Mouse (Mus musculus) ES-Bruce4 (cell line): ENCODE data around the gene Fbxl5. TPM values are rescaled to one million over a fixed set of nuclear protein-coding genes. Genes with fewer than 3 reads are reported as not detected.

ENCODE experiments used
- H3K27ac ChIP-seq: 2 replicates; pipeline ENCODE4 v1.5.1; 2012; ENCODE audit warnings: low read length, inconsistent platforms; ENCODE audit not compliant: insufficient read depth
- H3K27me3 ChIP-seq: 2 replicates; pipeline ENCODE4 v1.6.1; 2012; ENCODE audit warnings: mild to moderate bottlenecking, low read length, inconsistent platforms; ENCODE audit not compliant: control insufficient read depth, poor library complexity, insufficient read depth, severe bottlenecking
- H3K36me3 ChIP-seq: 2 replicates; pipeline ENCODE4 v1.6.1; 2012; ENCODE audit warnings: inconsistent platforms, mild to moderate bottlenecking, low read length, moderate library complexity; ENCODE audit not compliant: control insufficient read depth, poor library complexity, insufficient read depth, severe bottlenecking
- H3K4me1 ChIP-seq: one replicate; pipeline ENCODE4 v1.8.1; 2011; ENCODE audit warnings: low read length; ENCODE audit not compliant: control insufficient read depth, insufficient read depth
- H3K4me3 ChIP-seq: 2 replicates; pipeline ENCODE4 v1.5.1; 2011; ENCODE audit warnings: low read depth, mild to moderate bottlenecking, low read length
- H3K9ac ChIP-seq: 2 replicates; pipeline ENCODE4 v1.6.1; 2012; ENCODE audit warnings: low read depth, mild to moderate bottlenecking, inconsistent platforms; ENCODE audit not compliant: poor library complexity, severe bottlenecking
- H3K9me3 ChIP-seq: replicated peaks from 2 replicates; pipeline ENCODE4 v1.6.1; 2012; ENCODE audit warnings: mild to moderate bottlenecking, low read length, inconsistent platforms; ENCODE audit not compliant: control insufficient read depth, poor library complexity, insufficient read depth, severe bottlenecking
- CTCF ChIP-seq: IDR thresholded peaks from one replicate; pipeline ENCODE4 v1.8.1; 2011; ENCODE audit warnings: low read depth, low read length
- EP300 ChIP-seq: IDR thresholded peaks from 2 replicates; pipeline ENCODE4 v1.6.1; 2011; ENCODE audit warnings: low read depth, low read length; ENCODE audit not compliant: insufficient read depth
- POLR2A ChIP-seq: IDR thresholded peaks from one replicate; pipeline ENCODE4 v1.8.1; 2011; ENCODE audit warnings: low read length; ENCODE audit not compliant: insufficient read depth
- polyA plus RNA-seq: library from polyadenylated mRNA; stranded (reverse); fragments of >200 nt; gene quantifications from 2 replicates; pipeline ENCODE4 v1.2.4, GENCODE M21; 2011; ENCODE audit warnings: low read depth; ENCODE audit not compliant: missing spikeins, insufficient read depth, insufficient read length

Fbxl5 gene
- polyA plus RNA-seq, 1 experiment: 98.2 TPM

DNA sequence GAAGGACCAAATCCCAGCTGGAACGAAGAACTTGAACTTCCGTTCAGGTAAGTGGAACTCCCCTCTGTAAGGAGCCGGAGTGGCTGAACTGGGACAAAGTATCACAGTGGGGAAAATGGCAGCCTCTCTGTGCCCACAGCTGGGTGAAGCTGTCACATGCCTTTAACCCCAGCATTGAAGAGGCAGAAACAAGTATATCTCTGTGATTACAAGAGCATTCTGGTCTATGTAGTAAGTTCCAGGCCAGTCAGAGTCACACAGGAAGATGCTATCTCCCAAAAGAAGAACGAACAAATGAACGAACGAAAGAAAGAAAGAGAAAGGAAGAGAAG, 99.0 kb downstream of the Fbxl5 start:
- no peak overlapping the region for H3K27ac ChIP-seq
- no peaks in the 10 kb centered on the region for H3K4me1 ChIP-seq
- H3K4me3 ChIP-seq: no peak overlapping the region
- H3K9ac ChIP-seq: no peak overlapping the region
- H3K27me3 ChIP-seq: no peaks in the 10 kb centered on the region
- TF ChIP-seq EP300: no peak
- TF ChIP-seq POLR2A: no peak
- no peak for TF ChIP-seq CTCF
- H3K36me3 ChIP-seq: no peaks in the 10 kb centered on the region
- no peaks in the 10 kb centered on the region for H3K9me3 ChIP-seq

GRCm38 (mm10) chr5:43721538-43722451, 99.6 kb downstream of the Fbxl5 start:
- no peaks in the 10 kb centered on the region for H3K27me3 ChIP-seq
- TF ChIP-seq EP300 (no peak), CTCF (no peak), POLR2A (no peak)
- H3K27ac ChIP-seq: no peak overlapping the region
- no peaks in the 10 kb centered on the region for H3K36me3 ChIP-seq
- no peaks in the 10 kb centered on the region for H3K9me3 ChIP-seq
- no peak overlapping the region for H3K9ac ChIP-seq
- no peaks in the 10 kb centered on the region for H3K4me1 ChIP-seq
- H3K4me3 ChIP-seq: no peak overlapping the region

DNA sequence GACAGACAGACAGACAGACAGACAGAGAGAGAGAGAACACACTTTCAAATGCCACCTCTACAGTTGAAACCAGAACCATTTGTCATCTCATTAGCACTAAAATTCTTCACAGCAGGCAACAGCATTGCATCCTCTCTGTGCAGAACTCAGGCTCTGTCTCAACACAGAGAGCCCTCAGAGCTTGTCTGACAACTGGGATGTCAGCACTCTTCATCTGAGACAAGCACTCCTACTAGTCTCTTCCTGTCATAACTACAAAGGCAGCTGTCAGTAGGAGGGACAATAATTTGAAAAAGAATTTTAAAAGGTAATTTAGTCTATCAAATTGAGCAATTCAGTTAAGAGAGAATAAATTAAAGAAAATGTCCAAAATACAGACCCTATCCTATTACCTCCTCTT, 122.2 kb downstream of the Fbxl5 start:
- no peak overlapping the region for H3K9ac ChIP-seq
- H3K4me1 ChIP-seq: no peaks in the 10 kb centered on the region
- TF ChIP-seq CTCF: no peak
- no peak for TF ChIP-seq POLR2A
- no peak for TF ChIP-seq EP300
- H3K27me3 ChIP-seq: no peaks in the 10 kb centered on the region
- H3K36me3 ChIP-seq: no peaks in the 10 kb centered on the region
- no peaks in the 10 kb centered on the region for H3K9me3 ChIP-seq
- no peak overlapping the region for H3K27ac ChIP-seq
- H3K4me3 ChIP-seq: no peak overlapping the region

GRCm38 (mm10) chr5:43697133-43697532, 124.3 kb downstream of the Fbxl5 start:
- no peak overlapping the region for H3K4me3 ChIP-seq
- H3K27ac ChIP-seq: no peak overlapping the region
- H3K27me3 ChIP-seq: no peaks in the 10 kb centered on the region
- H3K9me3 ChIP-seq: no peaks in the 10 kb centered on the region
- no peaks in the 10 kb centered on the region for H3K36me3 ChIP-seq
- H3K4me1 ChIP-seq: no peaks in the 10 kb centered on the region
- TF ChIP-seq POLR2A: no peak
- no peak for TF ChIP-seq CTCF
- TF ChIP-seq EP300: no peak
- no peak overlapping the region for H3K9ac ChIP-seq

Other genes starting within 250 kb of the Fbxl5 start
- gene Cc2d2a, start 159.3 kb downstream of the Fbxl5 start, polyA plus RNA-seq: 7.2 and 7.9 TPM in 2 replicates
- 2.2 and 6.2 TPM in 2 replicates for gene Bst1, start 2.8 kb downstream of the Fbxl5 start, polyA plus RNA-seq
- 4.9 and 6.3 TPM in 2 replicates for gene Cd38, start 46.9 kb upstream of the Fbxl5 start, polyA plus RNA-seq
- not detected in 2 replicates for gene Gm7879, start 91.5 kb upstream of the Fbxl5 start, polyA plus RNA-seq
- 34.8 and 36.9 TPM in 2 replicates for gene Fgfbp1, start 160.1 kb upstream of the Fbxl5 start, polyA plus RNA-seq